Mouse (Mus musculus): ENCODE results near the gene Slc25a25.

- TF ChIP-seq CTCF (IDR thresholded peaks at IDR 0.05; ENCODE audit: borderline replicate concordance, insufficient read depth, low read length) (no peak), POLR2A (IDR thresholded peaks at IDR 0.05; ENCODE audit: low read depth, low read length) (no peak)
Measured at GRCm38 (mm10) chr2:32455101-32455500, 3.9 kb upstream of the Slc25a25 start.

Data from embryonic fibroblast, embryonic 13.5 days (primary cell).